Mouse (Mus musculus): ENCODE data around the gene Gnai2.

GRCm38 (mm10) chr9:107668916-107669315 lies 33.7 kb upstream of the Gnai2 start:
- TF ChIP-seq CTCF (IDR thresholded peaks at IDR 0.05; ENCODE audit: low read depth): no peak
- TF ChIP-seq EP300 (IDR thresholded peaks at IDR 0.05; ENCODE audit: low read depth): no peak
